Mouse (Mus musculus): ENCODE results near the gene Slc9b1. TPM values are rescaled to one million over a fixed set of nuclear protein-coding genes. Genes with fewer than 3 reads are reported as not detected.
A peak's percentile ranks its signal among the peaks of the same experiment; 100 is the strongest.

Slc9b1 gene
- polyA plus RNA-seq, 1 experiment from 2014 or later, result not detected

- ATAC-seq (ENCODE audit: low read depth), result peak; percentile 58
- Histone ChIP-seq H3K9me3 (ENCODE audit: control insufficient read depth, low read length) (no peaks in the 10 kb centered on the region), H3K27ac (ENCODE audit: low read depth, low read length) (peak overlapping the region; percentile 99), H3K36me3 (ENCODE audit: control insufficient read depth, insufficient read depth, low read length) (0 out of 2 replicates have a peak, but pooled peaks cover 3% of the 10 kb centered on the region), H3K4me3 (ENCODE audit: low read depth, low read length) (peak overlapping the region; percentile 88), H3K4me2 (ENCODE audit: low read depth, low read length) (peak overlapping the region; percentile 98), H3K27me3 (ENCODE audit: control insufficient read depth, insufficient read depth, low read length) (no peaks in the 10 kb centered on the region), H3K9ac (replicated peaks; ENCODE audit: low read depth, low read length) (peak overlapping the region; percentile 78), H3K4me1 (ENCODE audit: control insufficient read depth, insufficient read depth, low read length) (peaks cover 19% of the 10 kb centered on the region)
- 1% methylated on average over 39 of the region's 76 CpGs for whole genome bisulfite sequencing
These were observed 91.2 kb downstream of the Slc9b1 start for GRCm38 (mm10) chr3:135438913-135439531.

- H3K9ac ChIP-seq (replicated peaks; ENCODE audit: low read depth, low read length), result peak overlapping the region; percentile 78
- H3K27ac ChIP-seq (ENCODE audit: low read depth, low read length), result peak overlapping the region; percentile 99
- H3K36me3 ChIP-seq (ENCODE audit: control insufficient read depth, insufficient read depth, low read length), result 0 out of 2 replicates have a peak, but pooled peaks cover 3% of the 10 kb centered on the region
- peak overlapping the region; percentile 88 for H3K4me3 ChIP-seq (ENCODE audit: low read depth, low read length)
- peaks cover 19% of the 10 kb centered on the region for H3K4me1 ChIP-seq (ENCODE audit: control insufficient read depth, insufficient read depth, low read length)
- H3K4me2 ChIP-seq (ENCODE audit: low read depth, low read length), result peak overlapping the region; percentile 98
- no peaks in the 10 kb centered on the region for H3K9me3 ChIP-seq (ENCODE audit: control insufficient read depth, low read length)
- ATAC-seq (ENCODE audit: low read depth), result no peak
- 2% methylated on average over 15 of the region's 15 CpGs for WGBS
- no peaks in the 10 kb centered on the region for H3K27me3 ChIP-seq (ENCODE audit: control insufficient read depth, insufficient read depth, low read length)
These were observed 91.8 kb downstream of the Slc9b1 start for GRCm38 (mm10) chr3:135439651-135440050.

- H3K4me2 ChIP-seq (ENCODE audit: low read depth, low read length), result peak overlapping the region; percentile 98
- peak overlapping the region; percentile 78 for H3K9ac ChIP-seq (replicated peaks; ENCODE audit: low read depth, low read length)
- 0 out of 2 replicates have a peak, but pooled peaks cover 3% of the 10 kb centered on the region for H3K36me3 ChIP-seq (ENCODE audit: control insufficient read depth, insufficient read depth, low read length)
- no peaks in the 10 kb centered on the region for H3K27me3 ChIP-seq (ENCODE audit: control insufficient read depth, insufficient read depth, low read length)
- no peak overlapping the region; the same call in 1 of the 2 replicates for H3K27ac ChIP-seq (ENCODE audit: low read depth, low read length)
- peak overlapping the region; percentile 88 for H3K4me3 ChIP-seq (ENCODE audit: low read depth, low read length)
- no peak for ATAC-seq (ENCODE audit: low read depth)
- H3K4me1 ChIP-seq (ENCODE audit: control insufficient read depth, insufficient read depth, low read length), result peaks cover 19% of the 10 kb centered on the region
- WGBS, result 34% methylated on average over 7 of the region's 7 CpGs
- H3K9me3 ChIP-seq (ENCODE audit: control insufficient read depth, low read length), result no peaks in the 10 kb centered on the region
These were observed 92.4 kb downstream of the Slc9b1 start for GRCm38 (mm10) chr3:135440221-135440620.

- peaks cover 19% of the 10 kb centered on the region for H3K4me1 ChIP-seq (ENCODE audit: control insufficient read depth, insufficient read depth, low read length)
- no peaks in the 10 kb centered on the region for H3K27me3 ChIP-seq (ENCODE audit: control insufficient read depth, insufficient read depth, low read length)
- H3K4me2 ChIP-seq (ENCODE audit: low read depth, low read length), result peak overlapping the region; percentile 98
- peak overlapping the region; percentile 88 for H3K4me3 ChIP-seq (ENCODE audit: low read depth, low read length)
- 0 out of 2 replicates have a peak, but pooled peaks cover 3% of the 10 kb centered on the region for H3K36me3 ChIP-seq (ENCODE audit: control insufficient read depth, insufficient read depth, low read length)
- 57% methylated on average over 10 of the region's 10 CpGs for WGBS
- no peak overlapping the region for H3K27ac ChIP-seq (ENCODE audit: low read depth, low read length)
- ATAC-seq (ENCODE audit: low read depth), result no peak
- peak overlapping the region; percentile 78; the same call in 1 of the 2 replicates for H3K9ac ChIP-seq (replicated peaks; ENCODE audit: low read depth, low read length)
- no peaks in the 10 kb centered on the region for H3K9me3 ChIP-seq (ENCODE audit: control insufficient read depth, low read length)
These were observed 92.8 kb downstream of the Slc9b1 start for GRCm38 (mm10) chr3:135440621-135441020.

GRCm38 (mm10) chr3:135444930-135445329, 97.1 kb downstream of the Slc9b1 start:
- no peaks in the 10 kb centered on the region for H3K9me3 ChIP-seq (ENCODE audit: control insufficient read depth, low read length)
- no peak overlapping the region for H3K4me3 ChIP-seq (ENCODE audit: low read depth, low read length)
- H3K9ac ChIP-seq (replicated peaks; ENCODE audit: low read depth, low read length), result no peak overlapping the region
- no peak for ATAC-seq (ENCODE audit: low read depth)
- H3K4me2 ChIP-seq (ENCODE audit: low read depth, low read length), result no peak overlapping the region
- no peaks in the 10 kb centered on the region for H3K27me3 ChIP-seq (ENCODE audit: control insufficient read depth, insufficient read depth, low read length)
- 0 out of 2 replicates have a peak, but pooled peaks cover 3% of the 10 kb centered on the region for H3K36me3 ChIP-seq (ENCODE audit: control insufficient read depth, insufficient read depth, low read length)
- H3K27ac ChIP-seq (ENCODE audit: low read depth, low read length), result no peak overlapping the region
- H3K4me1 ChIP-seq (ENCODE audit: control insufficient read depth, insufficient read depth, low read length), result peaks cover 16% of the 10 kb centered on the region

Other genes starting within 250 kb of the Slc9b1 start
- 2.8 and 4.0 TPM in 2 replicates for gene Cenpe, start 135.5 kb upstream of the Slc9b1 start, polyA plus RNA-seq (2014; fragmentation: Nextera tagmentation; extraction: Ambion mirVana)
- 2.2 and 4.5 TPM in 2 replicates for gene Bdh2, start 66.8 kb upstream of the Slc9b1 start, polyA plus RNA-seq (2014; fragmentation: Nextera tagmentation; extraction: Ambion mirVana)
- gene Slc9b2, start 40.3 kb upstream of the Slc9b1 start, polyA plus RNA-seq (2014; fragmentation: Nextera tagmentation; extraction: Ambion mirVana), result 3.0 and 3.8 TPM in 2 replicates
- gene Cisd2, start 75.9 kb downstream of the Slc9b1 start, polyA plus RNA-seq (2014; fragmentation: Nextera tagmentation; extraction: Ambion mirVana), result 71.2 and 71.8 TPM in 2 replicates
- 379 and 446 TPM in 2 replicates for gene Ube2d3, start 90.1 kb downstream of the Slc9b1 start, polyA plus RNA-seq (2014; fragmentation: Nextera tagmentation; extraction: Ambion mirVana)
- gene Manba, start 137.6 kb downstream of the Slc9b1 start, polyA plus RNA-seq (2014; fragmentation: Nextera tagmentation; extraction: Ambion mirVana), result 6.5 and 7.9 TPM in 2 replicates